ENCODE assay signal across 8 mouse cellular contexts in the genomic region with DNA sequence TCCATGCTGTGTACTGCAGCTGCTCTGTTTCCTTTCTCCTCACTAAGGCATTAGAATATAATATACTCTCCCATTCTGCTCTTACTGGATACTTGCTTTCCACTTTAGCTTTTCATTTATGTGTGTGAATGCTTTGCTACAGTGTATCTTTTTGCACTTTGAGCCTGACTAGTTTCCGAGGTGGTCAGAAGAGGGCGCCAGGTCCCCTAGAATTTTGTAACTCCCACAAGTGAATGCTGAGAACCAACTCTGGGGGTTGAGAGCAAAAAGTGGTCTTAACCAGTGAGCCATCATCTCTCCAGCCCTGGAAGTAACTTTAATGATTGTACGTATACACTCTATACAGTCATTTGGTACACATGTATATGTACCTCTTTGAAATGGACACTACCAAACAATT. TPM values are rescaled to one million over a fixed set of nuclear protein-coding genes. Genes with fewer than 3 reads are reported as not detected.
DNase-seq lines count a peak whose midpoint lies in the region; ATAC-seq lines count a peak whose summit lies in the region.

No protein-coding gene starts in this region.

- no peaks in the 10 kb centered on the region for H3K36me3 ChIP-seq in embryonic facial prominence, embryonic 11.5 days (replicated peaks; ENCODE audit: control insufficient read depth, insufficient read depth, low read depth, low read length)
- H3K36me3 ChIP-seq in hindbrain, embryonic 14.5 days (replicated peaks; ENCODE audit: control insufficient read depth, insufficient read depth) = peaks cover 9% of the 10 kb centered on the region

- WGBS in embryonic facial prominence, embryonic 11.5 days = 29% methylated on average over 3 of the region's 3 CpGs
- 28% methylated on average over 3 of the region's 3 CpGs for WGBS in hindbrain, embryonic 14.5 days

- peak; percentile 12 for DNase-seq in gastrocnemius, postnatal 14 days
- DNase-seq in gastrocnemius, postnatal 36 days = no peak
- DNase-seq in ovary, postnatal 36 days (ENCODE audit: low spot score) = peak; percentile 8
- no peak for DNase-seq in ovary, postnatal 14 days (ENCODE audit: low spot score)
- peak; percentile 60 for DNase-seq in embryonic facial prominence, embryonic 11.5 days (ENCODE audit: low spot score)
- DNase-seq in hindbrain, embryonic 14.5 days (ENCODE audit: low spot score) = peak; percentile 55
- DNase-seq in retina, embryonic 14.5 days (ENCODE audit: low spot score) = peak; percentile 79
- DNase-seq in c-Kit-positive CD71-positive TER-119-positive erythroid progenitor cells, embryonic 14.5 days (ENCODE audit: low spot score) = no peak

- intact Hi-C loops in gastrocnemius, postnatal 14 days (cut with DNase I; ENCODE audit: low total_unique reads) = no loop called here
- intact Hi-C loops in gastrocnemius, postnatal 36 days (cut with DNase I) = no loop called here

- H3K27ac ChIP-seq in embryonic facial prominence, embryonic 11.5 days (replicated peaks; ENCODE audit: low read depth, low read length) = no peak overlapping the region
- H3K27ac ChIP-seq in hindbrain, embryonic 14.5 days = no peak overlapping the region

- H3K9ac ChIP-seq in embryonic facial prominence, embryonic 11.5 days (replicated peaks; ENCODE audit: low read length) = no peak overlapping the region
- peak overlapping the region; percentile 95; the same call in 1 of the 2 replicates for H3K9ac ChIP-seq in hindbrain, embryonic 14.5 days

- H3K4me2 ChIP-seq in embryonic facial prominence, embryonic 11.5 days (ENCODE audit: low read depth, low read length) = no peak overlapping the region
- peak overlapping the region; percentile 97 for H3K4me2 ChIP-seq in hindbrain, embryonic 14.5 days (replicated peaks)

- peak overlapping the region; percentile 58; the same call in 1 of the 2 replicates for H3K4me3 ChIP-seq in embryonic facial prominence, embryonic 11.5 days (ENCODE audit: low read depth, low read length)
- peak overlapping the region; percentile 84 for H3K4me3 ChIP-seq in hindbrain, embryonic 14.5 days (replicated peaks; ENCODE audit: low read length)

- H3K4me1 ChIP-seq in embryonic facial prominence, embryonic 11.5 days (ENCODE audit: control insufficient read depth, insufficient read depth, low read length) = no peaks in the 10 kb centered on the region
- peaks cover 10% of the 10 kb centered on the region; the same call in 1 of the 2 replicates for H3K4me1 ChIP-seq in hindbrain, embryonic 14.5 days (replicated peaks; ENCODE audit: control insufficient read depth, insufficient read depth, low read length)

- no peaks in the 10 kb centered on the region for H3K9me3 ChIP-seq in embryonic facial prominence, embryonic 11.5 days (replicated peaks; ENCODE audit: control insufficient read depth, low read length)
- H3K9me3 ChIP-seq in hindbrain, embryonic 14.5 days (ENCODE audit: control insufficient read depth, low read length) = no peaks in the 10 kb centered on the region

- H3K27me3 ChIP-seq in embryonic facial prominence, embryonic 11.5 days (ENCODE audit: control insufficient read depth, insufficient read depth, low read length) = peaks cover 16% of the 10 kb centered on the region
- 0 out of 2 replicates have a peak, but pooled peaks cover 5% of the 10 kb centered on the region for H3K27me3 ChIP-seq in hindbrain, embryonic 14.5 days (ENCODE audit: control insufficient read depth, insufficient read depth, low read length)

- no peak for ATAC-seq in embryonic facial prominence, embryonic 11.5 days (replicated peaks; ENCODE audit: insufficient number of reproducible peaks, low FRiP score, low TSS enrichment, low read depth)
- ATAC-seq in hindbrain, embryonic 14.5 days (ENCODE audit: low FRiP score) = no peak

RNA-seq across cellular contexts. Expression of a gene that starts 1.6 kb away (rescaled TPM):
- under 1 TPM; 0.58 to 0.94 TPM for total RNA-seq in gastrocnemius, postnatal 14 days (2021)
- total RNA-seq in gastrocnemius, postnatal 36 days (2021) = under 1 TPM; 0.28 to 0.42 TPM
- 2.0 and 2.3 TPM in 2 replicates for polyA plus RNA-seq in embryonic facial prominence, embryonic 11.5 days (2014; fragmentation: Nextera tagmentation; extraction: Ambion mirVana)
- polyA plus RNA-seq in hindbrain, embryonic 14.5 days (2014; fragmentation: Nextera tagmentation; extraction: Ambion mirVana) = 31.5 and 33.7 TPM in 2 replicates

Comparison
In these comparisons a context has a peak if more than half of its experiments do, and no peak if none do; other contexts are left out.
1. DNase-seq: peak in gastrocnemius, postnatal 14 days (single experiment), ovary, postnatal 36 days (single experiment), embryonic facial prominence, embryonic 11.5 days (single experiment), hindbrain, embryonic 14.5 days (single experiment) and retina, embryonic 14.5 days (single experiment); none in gastrocnemius, postnatal 36 days (0 of 2), ovary, postnatal 14 days (single experiment) and c-Kit-positive CD71-positive TER-119-positive erythroid progenitor cells, embryonic 14.5 days (single experiment).